In genomic region chr17:28516881-28517280, GRCm38 (mm10) we compare ENCODE assay signal across 12 mouse cellular contexts. TPM values are rescaled to one million over a fixed set of nuclear protein-coding genes. Genes with fewer than 3 reads are reported as not detected.
DNase-seq lines count a peak whose midpoint lies in the region; ATAC-seq and TF ChIP-seq lines count a peak whose summit lies in the region.
"Had no signal": no experiment of that assay in that cellular context is flagged by ENCODE, and none has a peak within 500 bp of the region (broad histone marks: within the 10 kb centered on the region; RNA-seq: fewer than 3 reads in every experiment).

No protein-coding gene starts in this region.

- peaks cover 13% of the 10 kb centered on the region for H3K27me3 ChIP-seq in heart, embryonic 16.5 days (ENCODE audit: control insufficient read depth, insufficient read depth, low read length)
- H3K27me3 ChIP-seq in testis, adult 2 months (ENCODE audit: control insufficient read depth, insufficient read depth, low read length) = no peaks in the 10 kb centered on the region
- peaks cover 18% of the 10 kb centered on the region for H3K27me3 ChIP-seq in limb, embryonic 13.5 days

- WGBS in heart, embryonic 16.5 days = 74% methylated on average over 4 of the region's 4 CpGs
- 68% methylated on average over 4 of the region's 4 CpGs for WGBS in limb, embryonic 13.5 days

- TF ChIP-seq CTCF in testis, adult 2 months (IDR thresholded peaks at IDR 0.05; ENCODE audit: control insufficient read depth, insufficient read depth, insufficient replicate concordance, low read depth, low read length) = no peak

- peaks cover 34% of the 10 kb centered on the region for H3K4me1 ChIP-seq in heart, embryonic 16.5 days (ENCODE audit: control insufficient read depth, insufficient read depth, low read length)
- H3K4me1 ChIP-seq in testis, adult 2 months (ENCODE audit: control insufficient read depth, insufficient read depth, low read length) = peaks cover 20% of the 10 kb centered on the region
- peaks cover 36% of the 10 kb centered on the region for H3K4me1 ChIP-seq in limb, embryonic 13.5 days

- H3K27ac ChIP-seq in heart, embryonic 16.5 days (ENCODE audit: low read length) = peak overlapping the region; percentile 94
- H3K27ac ChIP-seq in testis, adult 2 months (ENCODE audit: control insufficient read depth, insufficient read depth, low read depth, low read length) = peak overlapping the region; percentile 69
- peak overlapping the region; percentile 73; the same call in 1 of the 2 replicates for H3K27ac ChIP-seq in limb, embryonic 13.5 days
- H3K27ac ChIP-seq: macrophage had no signal

- no peaks in the 10 kb centered on the region for H3K9me3 ChIP-seq in heart, embryonic 16.5 days (replicated peaks; ENCODE audit: control insufficient read depth, low read length)
- no peaks in the 10 kb centered on the region for H3K9me3 ChIP-seq in limb, embryonic 13.5 days

- H3K36me3 ChIP-seq in heart, embryonic 16.5 days (ENCODE audit: control insufficient read depth, insufficient read depth) = no peaks in the 10 kb centered on the region
- H3K36me3 ChIP-seq in testis, adult 2 months (ENCODE audit: control insufficient read depth, insufficient read depth, low read length) = no peaks in the 10 kb centered on the region
- no peaks in the 10 kb centered on the region for H3K36me3 ChIP-seq in limb, embryonic 13.5 days
- H3K36me3 ChIP-seq: G1E had no signal

- peak overlapping the region; percentile 57 for H3K4me3 ChIP-seq in heart, embryonic 16.5 days (ENCODE audit: low read length)
- peak overlapping the region; percentile 2 for H3K4me3 ChIP-seq in testis, adult 2 months (ENCODE audit: control insufficient read depth, low read depth, low read length)
- no peak overlapping the region for H3K4me3 ChIP-seq in limb, embryonic 13.5 days
- H3K4me3 ChIP-seq: erythroblast, embryonic 14.5 days had no signal

- H3K4me2 ChIP-seq in heart, embryonic 16.5 days (ENCODE audit: low read depth, low read length) = peak overlapping the region; percentile 91
- H3K4me2 ChIP-seq in limb, embryonic 13.5 days (replicated peaks) = peak overlapping the region; percentile 94

- no peak for TF ChIP-seq POLR2A in testis, adult 2 months (IDR thresholded peaks at IDR 0.05; ENCODE audit: control insufficient read depth, low read depth, low read length)

- DNase-seq in heart, postnatal 25 days (ENCODE audit: low spot score) = no peak
- no peak for DNase-seq in testis, postnatal 10 days (ENCODE audit: low spot score)
- peak; percentile 63 to 71 for DNase-seq in thymus, postnatal 36 days
- no peak for DNase-seq in right cerebral cortex, postnatal 25 days
- DNase-seq in urinary bladder, postnatal 25 days (ENCODE audit: low spot score) = no peak

- ATAC-seq in heart, embryonic 16.5 days (replicated peaks; ENCODE audit: extremely low read depth, insufficient read depth, low FRiP score) = no peak
- no peak for ATAC-seq in limb, embryonic 13.5 days (ENCODE audit: low FRiP score, low read depth)

- intact Hi-C loops in heart, postnatal 25 days (cut with DNase I) = no loop called here

- H3K9ac ChIP-seq in heart, embryonic 16.5 days (ENCODE audit: low read length) = no peak overlapping the region
- H3K9ac ChIP-seq in limb, embryonic 13.5 days = no peak overlapping the region

RNA-seq across cellular contexts. Expression of gene Fkbp5, which starts 0.4 kb away (rescaled TPM):
- 34.9 and 54.5 TPM in 2 replicates for polyA plus RNA-seq in heart, embryonic 16.5 days (2015; fragmentation: Nextera tagmentation; extraction: Ambion mirVana)
- total RNA-seq in heart, postnatal 25 days (2021) = 10 to 100 TPM; 33.0 to 41.0 TPM
- polyA plus RNA-seq in testis, adult 2 months (2012; rRNA removed) = 19.8 and 22.7 TPM in 2 replicates
- 26.2 and 27.3 TPM in 2 replicates for polyA plus RNA-seq in limb, embryonic 13.5 days (2015; fragmentation: Nextera tagmentation; extraction: Ambion mirVana)

RNA-seq across cellular contexts. Expression of gene Armc12, which starts 13.7 kb away (rescaled TPM):
- polyA plus RNA-seq in heart, embryonic 16.5 days (2015; fragmentation: Nextera tagmentation; extraction: Ambion mirVana) = not detected in 2 replicates
- not detected for total RNA-seq in heart, postnatal 25 days (2021)
- 513 and 515 TPM in 2 replicates for polyA plus RNA-seq in testis, adult 2 months (2012; rRNA removed)
- not detected in 2 replicates for polyA plus RNA-seq in limb, embryonic 13.5 days (2015; fragmentation: Nextera tagmentation; extraction: Ambion mirVana)
- total RNA-seq: G1E; hematopoietic stem cell, adult 5-6 weeks had no signal
- polyA plus RNA-seq: erythroblast, embryonic 14.5 days; G1E; macrophage had no signal

RNA-seq across cellular contexts. Expression of gene Clpsl2, which starts 32.3 kb away (rescaled TPM):
- polyA plus RNA-seq in heart, embryonic 16.5 days (2015; fragmentation: Nextera tagmentation; extraction: Ambion mirVana) = not detected in 2 replicates
- not detected for total RNA-seq in heart, postnatal 25 days (2021)
- not detected in 2 replicates for polyA plus RNA-seq in testis, adult 2 months (2012; rRNA removed)
- not detected in 2 replicates for polyA plus RNA-seq in limb, embryonic 13.5 days (2015; fragmentation: Nextera tagmentation; extraction: Ambion mirVana)
- total RNA-seq: G1E; hematopoietic stem cell, adult 5-6 weeks had no signal
- polyA plus RNA-seq: erythroblast, embryonic 14.5 days; G1E; macrophage had no signal

RNA-seq across cellular contexts. Expression of gene Clps, which starts 43.7 kb away (rescaled TPM):
- polyA plus RNA-seq in heart, embryonic 16.5 days (2015; fragmentation: Nextera tagmentation; extraction: Ambion mirVana) = 2.2 TPM in 1 of 2 replicates, not detected in the other
- total RNA-seq in heart, postnatal 25 days (2021) = not detected
- polyA plus RNA-seq in testis, adult 2 months (2012; rRNA removed) = 2.5 and 4.1 TPM in 2 replicates
- 0.60 and 0.91 TPM in 2 replicates for polyA plus RNA-seq in limb, embryonic 13.5 days (2015; fragmentation: Nextera tagmentation; extraction: Ambion mirVana)
- total RNA-seq: G1E; hematopoietic stem cell, adult 5-6 weeks had no signal
- polyA plus RNA-seq: erythroblast, embryonic 14.5 days; G1E; macrophage had no signal

RNA-seq across cellular contexts. Expression of gene Lhfpl5, which starts 58.6 kb away (rescaled TPM):
- polyA plus RNA-seq in heart, embryonic 16.5 days (2015; fragmentation: Nextera tagmentation; extraction: Ambion mirVana) = 0.14 and 0.39 TPM in 2 replicates
- total RNA-seq in heart, postnatal 25 days (2021) = not detected
- 0.10 TPM in 1 of 2 replicates, not detected in the other for polyA plus RNA-seq in testis, adult 2 months (2012; rRNA removed)
- 0.46 and 0.56 TPM in 2 replicates for polyA plus RNA-seq in limb, embryonic 13.5 days (2015; fragmentation: Nextera tagmentation; extraction: Ambion mirVana)
- total RNA-seq: G1E; hematopoietic stem cell, adult 5-6 weeks had no signal
- polyA plus RNA-seq: erythroblast, embryonic 14.5 days; G1E; macrophage had no signal

Comparison
In these comparisons a context has a peak if more than half of its experiments do, and no peak if none do; other contexts are left out.
1. DNase-seq: peak in thymus, postnatal 36 days (2 of 2); none in heart, postnatal 25 days (single experiment), testis, postnatal 10 days (single experiment), right cerebral cortex, postnatal 25 days (single experiment) and urinary bladder, postnatal 25 days (single experiment).
2. RNA of gene Armc12, which starts 13.7 kb away (polyA plus RNA-seq): 513 to 515 TPM in testis, adult 2 months; not detected in heart, embryonic 16.5 days and not detected in limb, embryonic 13.5 days; every median in the first group is over 100 times any median in the second.
3. Peak in every context shown above with its lines, with median percentiles within 50 percentile points of each other: H3K27ac ChIP-seq.